Mouse (Mus musculus) embryo, embryonic 10 days (tissue): ENCODE data around the gene Lcn9.
A peak's percentile ranks its signal among the peaks of the same experiment; 100 is the strongest.
"Not testable (repeated sequence)": the region's sequence is repeated elsewhere in the genome, so short reads cannot be mapped to it uniquely, and the experiment has no call there.

Experiments used
- DNase-seq: peaks from one replicate; pipeline ENCODE4 v3.0.0-alpha.2; 2015; ENCODE audit warnings: low spot score

The Lcn9 gene

GRCm38 (mm10) chr2:25822806-25823205 is at the start of gene Lcn9:
Gene Lcn9, plus strand, starts transcription at chr2:25823153.
- DNase-seq = no peak

GRCm38 (mm10) chr2:25773507-25773906 is 49.4 kb upstream of the Lcn9 start:
- DNase-seq = no peak

GRCm38 (mm10) chr2:25774640-25775039 is 48.3 kb upstream of the Lcn9 start:
- DNase-seq = no peak

GRCm38 (mm10) chr2:25775991-25776390 is 47.0 kb upstream of the Lcn9 start:
- DNase-seq = no peak

GRCm38 (mm10) chr2:25776717-25777116 is 46.2 kb upstream of the Lcn9 start, which contains the start of gene Lcn11:
Gene Lcn11, plus strand, starts transcription at chr2:25777017.
- DNase-seq = no peak

GRCm38 (mm10) chr2:25779076-25779475 is 43.9 kb upstream of the Lcn9 start:
- DNase-seq = no peak

GRCm38 (mm10) chr2:25780921-25781320 is 42.0 kb upstream of the Lcn9 start:
- DNase-seq = no peak

GRCm38 (mm10) chr2:25781957-25782356 is 41.0 kb upstream of the Lcn9 start, which contains the start of gene Gm13539:
Gene Gm13539, plus strand, starts transcription at chr2:25782257.
- no peak for DNase-seq

GRCm38 (mm10) chr2:25785573-25786322 is 37.2 kb upstream of the Lcn9 start:
- peak; percentile 20 for DNase-seq

GRCm38 (mm10) chr2:25789092-25789491 is 33.9 kb upstream of the Lcn9 start:
- no peak for DNase-seq

GRCm38 (mm10) chr2:25797635-25798034 is 25.3 kb upstream of the Lcn9 start:
- no peak for DNase-seq

- peak; percentile 16 for DNase-seq
Observed at GRCm38 (mm10) chr2:25798065-25798464, 24.9 kb upstream of the Lcn9 start.

- DNase-seq = no peak
Observed at GRCm38 (mm10) chr2:25811711-25812110, 11.2 kb upstream of the Lcn9 start.

- no peak for DNase-seq
Observed at GRCm38 (mm10) chr2:25813364-25813763, 9.6 kb upstream of the Lcn9 start.

- DNase-seq = not testable (repeated sequence)
Observed at GRCm38 (mm10) chr2:25815748-25816147, 7.2 kb upstream of the Lcn9 start, which contains the start of gene Glt6d1. Gene Glt6d1, minus strand, starts transcription at chr2:25815848.

GRCm38 (mm10) chr2:25824751-25825150 is 1.8 kb downstream of the Lcn9 start:
- DNase-seq = no peak

GRCm38 (mm10) chr2:25828344-25828947 is 5.5 kb downstream of the Lcn9 start:
- no peak for DNase-seq

- no peak for DNase-seq
Observed at GRCm38 (mm10) chr2:25830786-25831185, 7.8 kb downstream of the Lcn9 start.

GRCm38 (mm10) chr2:25836291-25836690 is 13.3 kb downstream of the Lcn9 start:
- peak; percentile 78 for DNase-seq

- no peak for DNase-seq
Observed at GRCm38 (mm10) chr2:25842161-25842560, 19.2 kb downstream of the Lcn9 start.

- no peak for DNase-seq
Observed at GRCm38 (mm10) chr2:25842758-25843157, 19.8 kb downstream of the Lcn9 start.

GRCm38 (mm10) chr2:25844097-25844496 is 21.1 kb downstream of the Lcn9 start:
- DNase-seq = no peak

GRCm38 (mm10) chr2:25846516-25846915 is 23.6 kb downstream of the Lcn9 start:
- DNase-seq = no peak
